Mouse (Mus musculus) cerebellum, adult 2 months (tissue): ENCODE measurements around the gene Pou3f1.
"Not testable (repeated sequence)": the region's sequence is repeated elsewhere in the genome, so short reads cannot be mapped to it uniquely, and the experiment has no call there.

Experiments
- CTCF ChIP-seq: fragments of 200-500 bp; IDR thresholded peaks from 2 replicates; pipeline ENCODE4 v1.5.1; 2011; ENCODE audit warnings: low read depth, mild to moderate bottlenecking, control low read depth, low read length, moderate library complexity, borderline replicate concordance; ENCODE audit not compliant: insufficient read depth
- POLR2A ChIP-seq: fragments of 200-500 bp; IDR thresholded peaks from 2 replicates; pipeline ENCODE4 v1.6.1; 2011; ENCODE audit warnings: low read length, control low read depth, borderline replicate concordance; ENCODE audit not compliant: insufficient read depth

GRCm38 (mm10) chr4:124707381-124708199, 51.0 kb downstream of the Pou3f1 start:
- TF ChIP-seq POLR2A, CTCF: not testable (repeated sequence)
